Mouse (Mus musculus): ENCODE results near the gene Tmem221. TPM values are rescaled to one million over a fixed set of nuclear protein-coding genes. Genes with fewer than 3 reads are reported as not detected.

Tmem221 gene
- polyA plus RNA-seq, 1 experiment from 2014 or later: 0.53 TPM

DNA sequence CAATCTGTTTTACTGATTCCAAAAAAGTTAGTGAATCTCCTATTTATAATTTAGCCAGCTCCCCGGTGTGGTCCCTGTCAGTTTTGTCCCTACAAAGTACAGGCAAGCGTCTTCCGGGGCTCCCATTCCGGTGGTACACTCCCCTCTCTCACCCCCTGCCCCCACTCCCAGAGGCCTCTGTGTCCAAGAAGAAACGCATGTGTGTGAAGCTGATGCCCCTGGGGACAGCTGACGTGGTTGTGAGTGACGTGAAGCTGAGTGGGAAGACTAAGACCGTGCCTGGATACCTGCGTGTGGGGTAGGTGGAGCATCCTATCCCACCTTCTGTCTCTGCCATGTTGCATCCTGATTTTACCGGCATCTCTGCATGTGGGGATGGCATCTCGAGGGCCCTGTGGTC, 13.6 kb downstream of the Tmem221 start:
- Histone ChIP-seq H3K4me3 (ENCODE audit: control insufficient read depth in 1 of 2, insufficient read depth in 1 of 2, low read depth in 1 of 2, low read length in 2 of 2) (no peak overlapping the region), H3K9ac (ENCODE audit: low read length) (no peak overlapping the region), H3K27ac (replicated peaks in 1 of 2; ENCODE audit: control insufficient read depth in 1 of 2, insufficient read depth in 1 of 2, low read depth in 2 of 2, low read length in 2 of 2) (no peak overlapping the region), H3K27me3 (ENCODE audit: control insufficient read depth, insufficient read depth, low read length) (no peaks in the 10 kb centered on the region), H3K36me3 (ENCODE audit: control insufficient read depth, insufficient read depth, low read length) (peaks cover 34% of the 10 kb centered on the region), H3K9me3 (ENCODE audit: control insufficient read depth, low read length) (no peaks in the 10 kb centered on the region), H3K4me1 (ENCODE audit: control insufficient read depth in 2 of 2, insufficient read depth in 2 of 2, low read length in 2 of 2) (peaks cover 2 to 6% of the 10 kb centered on the region in 2 experiments; a peak in 2 of 4 replicates), H3K4me2 (ENCODE audit: low read length) (no peak overlapping the region)
- no peak for ATAC-seq (ENCODE audit: insufficient number of reproducible peaks, insufficient read depth, low FRiP score, low read depth)
- 87% methylated on average over 11 of the region's 11 CpGs for WGBS

- H3K27me3 ChIP-seq (ENCODE audit: control insufficient read depth, insufficient read depth, low read length): no peaks in the 10 kb centered on the region
- peak overlapping the region; percentile 69 to 89; a peak in 2 of 4 replicates for H3K4me3 ChIP-seq (ENCODE audit: control insufficient read depth in 1 of 2, insufficient read depth in 1 of 2, low read depth in 1 of 2, low read length in 2 of 2)
- H3K9me3 ChIP-seq (ENCODE audit: control insufficient read depth, low read length): no peaks in the 10 kb centered on the region
- no peak overlapping the region for H3K27ac ChIP-seq (replicated peaks in 1 of 2; ENCODE audit: control insufficient read depth in 1 of 2, insufficient read depth in 1 of 2, low read depth in 2 of 2, low read length in 2 of 2)
- H3K9ac ChIP-seq (ENCODE audit: low read length): peak overlapping the region; percentile 80; the same call in 1 of the 2 replicates
- peaks cover 33% of the 10 kb centered on the region for H3K36me3 ChIP-seq (ENCODE audit: control insufficient read depth, insufficient read depth, low read length)
- WGBS: 84% methylated on average over 9 of the region's 9 CpGs
- no peak for ATAC-seq (ENCODE audit: insufficient number of reproducible peaks, insufficient read depth, low FRiP score, low read depth)
- peaks cover 2 to 6% of the 10 kb centered on the region in 2 experiments; a peak in 2 of 4 replicates for H3K4me1 ChIP-seq (ENCODE audit: control insufficient read depth in 2 of 2, insufficient read depth in 2 of 2, low read length in 2 of 2)
- peak overlapping the region; percentile 85 for H3K4me2 ChIP-seq (ENCODE audit: low read length)
These were observed 14.9 kb downstream of the Tmem221 start for GRCm38 (mm10) chr8:71543755-71544154.

DNA sequence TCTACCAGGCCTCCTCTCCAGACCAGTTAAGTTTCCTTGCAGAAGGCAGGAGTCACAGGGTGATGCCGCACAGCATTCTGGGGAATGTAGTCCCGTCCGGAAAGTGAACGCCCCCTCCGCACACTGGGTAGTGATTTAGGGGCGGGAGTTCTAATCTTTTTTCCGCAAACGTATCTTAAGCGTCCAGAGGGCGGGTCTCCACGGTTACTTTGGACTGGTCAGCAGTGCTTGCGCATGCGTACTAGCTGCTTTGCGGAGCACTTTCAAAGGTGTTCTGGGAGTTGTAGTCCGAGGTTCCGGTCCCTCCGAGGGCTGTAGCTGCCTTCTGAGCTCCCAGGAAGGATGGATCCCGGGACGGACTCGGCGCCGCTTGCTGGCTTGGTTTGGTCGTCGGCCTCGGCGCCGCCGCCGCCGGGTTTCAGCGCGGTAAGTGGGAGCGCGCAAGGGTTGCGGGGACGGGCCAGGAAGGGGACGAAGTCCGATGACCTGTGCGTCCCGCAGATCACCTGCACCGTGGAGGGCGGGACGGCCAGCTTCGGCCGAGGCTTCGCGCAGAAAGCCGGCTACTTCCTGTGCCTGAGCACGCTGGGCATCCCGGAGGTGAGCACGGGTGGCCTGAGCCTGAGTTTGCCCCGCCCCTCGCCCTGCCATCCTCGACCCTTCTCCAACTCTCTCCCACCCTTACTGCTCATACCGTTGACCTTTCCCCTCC, 15.9 kb downstream of the Tmem221 start, which contains the start of gene Mvb12a:
Gene Mvb12a, plus strand, starts transcription at position 291 of the 712 bp plus-strand sequence.
- Histone ChIP-seq H3K9me3 (ENCODE audit: control insufficient read depth, low read length) (no peaks in the 10 kb centered on the region), H3K4me2 (ENCODE audit: low read length) (peak within 1 kb of the TSS; percentile 85), H3K36me3 (ENCODE audit: control insufficient read depth, insufficient read depth, low read length) (peaks cover 23% of the 10 kb centered on the region), H3K27me3 (ENCODE audit: control insufficient read depth, insufficient read depth, low read length) (no peaks in the 10 kb centered on the region), H3K9ac (ENCODE audit: low read length) (peak within 1 kb of the TSS; percentile 80), H3K4me1 (ENCODE audit: control insufficient read depth in 2 of 2, insufficient read depth in 2 of 2, low read length in 2 of 2) (peaks cover 5 to 6% of the 10 kb centered on the region in 2 experiments; a peak in 2 of 4 replicates), H3K4me3 (ENCODE audit: control insufficient read depth in 1 of 2, insufficient read depth in 1 of 2, low read depth in 1 of 2, low read length in 2 of 2) (peak within 1 kb of the TSS; percentile 69 to 89), H3K27ac (replicated peaks in 1 of 2; ENCODE audit: control insufficient read depth in 1 of 2, insufficient read depth in 1 of 2, low read depth in 2 of 2, low read length in 2 of 2) (peak within 1 kb of the TSS; percentile 47 to 57; a peak in 3 of 4 replicates)
- WGBS: under 1% methylated on average over 51 of the region's 55 CpGs
- peak; percentile 90 for ATAC-seq (ENCODE audit: insufficient number of reproducible peaks, insufficient read depth, low FRiP score, low read depth)

GRCm38 (mm10) chr8:71537028-71537867, 21.4 kb downstream of the Tmem221 start, which contains the start of gene Bst2:
TSS of gene Bst2 (minus strand) at chr8:71537456.
- peaks cover 0 to 5% of the 10 kb centered on the region in 2 experiments; a peak in 3 of 4 replicates for H3K4me1 ChIP-seq (ENCODE audit: control insufficient read depth in 2 of 2, insufficient read depth in 2 of 2, low read length in 2 of 2)
- H3K27ac ChIP-seq (replicated peaks in 1 of 2; ENCODE audit: control insufficient read depth in 1 of 2, insufficient read depth in 1 of 2, low read depth in 2 of 2, low read length in 2 of 2): peak within 1 kb of the TSS; percentile 58 to 72
- peak within 1 kb of the TSS; percentile 69 for H3K9ac ChIP-seq (ENCODE audit: low read length)
- H3K9me3 ChIP-seq (ENCODE audit: control insufficient read depth, low read length): no peaks in the 10 kb centered on the region
- peak; percentile 84 for ATAC-seq (ENCODE audit: insufficient number of reproducible peaks, insufficient read depth, low FRiP score, low read depth)
- H3K36me3 ChIP-seq (ENCODE audit: control insufficient read depth, insufficient read depth, low read length): no peaks in the 10 kb centered on the region
- WGBS: 3% methylated on average over 37 of the region's 37 CpGs
- H3K27me3 ChIP-seq (ENCODE audit: control insufficient read depth, insufficient read depth, low read length): no peaks in the 10 kb centered on the region
- peak within 1 kb of the TSS; percentile 50 to 57 for H3K4me3 ChIP-seq (ENCODE audit: control insufficient read depth in 1 of 2, insufficient read depth in 1 of 2, low read depth in 1 of 2, low read length in 2 of 2)
- peak within 1 kb of the TSS; percentile 80 for H3K4me2 ChIP-seq (ENCODE audit: low read length)

DNA sequence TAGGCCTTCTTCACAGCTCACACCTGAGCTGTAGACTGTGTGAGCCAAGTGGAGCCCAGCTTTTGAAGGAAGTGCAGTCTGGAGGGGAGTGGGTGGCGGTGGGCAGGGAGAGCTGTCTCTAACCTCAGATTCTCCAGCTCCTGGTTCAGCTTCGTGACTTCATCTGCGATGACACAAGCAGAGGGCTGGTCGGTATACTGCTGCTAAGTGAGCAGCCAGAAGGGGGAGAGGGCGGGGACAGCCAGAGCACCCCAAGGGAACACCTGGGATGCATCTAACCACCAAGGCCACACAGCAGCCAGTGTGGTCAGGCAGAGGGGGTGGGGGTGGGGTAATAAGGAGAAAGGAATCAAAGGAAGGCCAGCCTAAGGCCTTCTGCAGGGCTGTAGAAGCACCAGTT, 23.0 kb downstream of the Tmem221 start:
- Histone ChIP-seq H3K27ac (replicated peaks in 1 of 2; ENCODE audit: control insufficient read depth in 1 of 2, insufficient read depth in 1 of 2, low read depth in 2 of 2, low read length in 2 of 2) (no peak overlapping the region), H3K9me3 (ENCODE audit: control insufficient read depth, low read length) (no peaks in the 10 kb centered on the region), H3K36me3 (ENCODE audit: control insufficient read depth, insufficient read depth, low read length) (no peaks in the 10 kb centered on the region), H3K27me3 (ENCODE audit: control insufficient read depth, insufficient read depth, low read length) (no peaks in the 10 kb centered on the region), H3K4me2 (ENCODE audit: low read length) (peak overlapping the region; percentile 80; the same call in 1 of the 2 replicates), H3K4me1 (ENCODE audit: control insufficient read depth in 2 of 2, insufficient read depth in 2 of 2, low read length in 2 of 2) (peaks cover 0 to 5% of the 10 kb centered on the region in 2 experiments; a peak in 3 of 4 replicates), H3K9ac (ENCODE audit: low read length) (no peak overlapping the region; the same call in 1 of the 2 replicates), H3K4me3 (ENCODE audit: control insufficient read depth in 1 of 2, insufficient read depth in 1 of 2, low read depth in 1 of 2, low read length in 2 of 2) (no peak overlapping the region)
- WGBS: 65% methylated on average over 5 of the region's 5 CpGs
- ATAC-seq (ENCODE audit: insufficient number of reproducible peaks, insufficient read depth, low FRiP score, low read depth): no peak

- ATAC-seq (ENCODE audit: insufficient number of reproducible peaks, insufficient read depth, low FRiP score, low read depth): no peak
- H3K4me1 ChIP-seq (ENCODE audit: control insufficient read depth in 2 of 2, insufficient read depth in 2 of 2, low read length in 2 of 2): peaks cover 0 to 5% of the 10 kb centered on the region in 2 experiments; a peak in 3 of 4 replicates
- WGBS: 42% methylated on average over 3 of the region's 3 CpGs
These were observed 24.3 kb downstream of the Tmem221 start for GRCm38 (mm10) chr8:71534263-71534810.

More at GRCm38 (mm10) chr8:71534263-71534810, 24.3 kb downstream of the Tmem221 start:
- H3K4me3 ChIP-seq (ENCODE audit: control insufficient read depth in 1 of 2, insufficient read depth in 1 of 2, low read depth in 1 of 2, low read length in 2 of 2): no peak overlapping the region
- no peak overlapping the region for H3K9ac ChIP-seq (ENCODE audit: low read length)
- H3K27ac ChIP-seq (replicated peaks in 1 of 2; ENCODE audit: control insufficient read depth in 1 of 2, insufficient read depth in 1 of 2, low read depth in 2 of 2, low read length in 2 of 2): no peak overlapping the region
- no peak overlapping the region for H3K4me2 ChIP-seq (ENCODE audit: low read length)
- H3K27me3 ChIP-seq (ENCODE audit: control insufficient read depth, insufficient read depth, low read length): no peaks in the 10 kb centered on the region
- H3K36me3 ChIP-seq (ENCODE audit: control insufficient read depth, insufficient read depth, low read length): no peaks in the 10 kb centered on the region
- H3K9me3 ChIP-seq (ENCODE audit: control insufficient read depth, low read length): no peaks in the 10 kb centered on the region

Data from heart, embryonic 14.5 days (tissue).